Comparison of ENCODE assay signal across 23 mouse cellular contexts in the genomic region with DNA sequence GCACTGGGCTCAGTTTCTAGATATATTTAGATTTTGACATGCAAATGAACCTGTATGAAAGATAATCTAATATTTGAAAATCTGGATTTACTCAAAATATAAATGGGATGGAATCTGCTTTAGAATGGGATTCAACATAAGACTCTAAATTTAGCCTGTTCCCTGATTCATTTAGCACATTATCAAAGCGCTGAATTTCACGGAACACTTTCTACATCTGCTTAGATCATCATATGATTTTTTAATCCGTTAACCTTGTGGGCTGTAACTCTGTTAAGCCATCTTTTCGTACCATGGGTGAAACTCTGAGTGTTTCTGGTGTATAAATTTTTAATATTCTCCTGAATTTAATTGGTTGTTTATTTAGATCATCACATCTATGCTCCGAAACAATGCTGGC.
"Had no signal": no experiment of that assay in that cellular context is flagged by ENCODE, and none has a peak within 500 bp of the region (broad histone marks: within the 10 kb centered on the region; RNA-seq: fewer than 3 reads in every experiment).

No protein-coding gene starts in this region.

- ATAC-seq: hindbrain, embryonic 16.5 days; inflammation-experienced regulatory T-cells, adult 6 months; intestine, embryonic 15.5 days; intestine, postnatal 0 days had no signal

- DNase-seq: gastrocnemius, postnatal 14 days; gastrocnemius, postnatal 36 days; heart, adult 18-20 months; heart, postnatal 10 days; heart, postnatal 4 days; kidney, adult 18-20 months; kidney, adult 8-10 months; kidney, postnatal 10 days; kidney, postnatal 4 days; liver; liver, embryonic 13.5 days had no signal

- H3K4me3 ChIP-seq: heart, embryonic 10.5 days; heart, embryonic 12.5 days; hindbrain, embryonic 10.5 days; hindbrain, embryonic 12.5 days; intestine, embryonic 15.5 days; limb, embryonic 10.5 days; limb, embryonic 12.5 days; liver, embryonic 13.5 days; liver, embryonic 15.5 days had no signal

- H3K27ac ChIP-seq: heart, embryonic 10.5 days; hindbrain, embryonic 10.5 days; hindbrain, embryonic 12.5 days; hindbrain, embryonic 14.5 days; intestine, embryonic 15.5 days; limb, embryonic 10.5 days; limb, embryonic 12.5 days; liver, embryonic 13.5 days; liver, embryonic 15.5 days had no signal
